Mouse (Mus musculus) MEL (cell line): ENCODE results near the gene Raph1. TPM values are rescaled to one million over a fixed set of nuclear protein-coding genes. Genes with fewer than 3 reads are reported as not detected.

Experiments
- DNase-seq: peaks from one replicate; pipeline ENCODE4 v3.0.0; 2011; ENCODE audit warnings: low read depth, low spot score
- H3K27ac ChIP-seq: 2 replicates; pipeline ENCODE4 v1.5.1; 2012; ENCODE audit warnings: low read depth, mild to moderate bottlenecking, control low read depth, low read length, moderate library complexity; ENCODE audit not compliant: control insufficient read depth
- H3K27me3 ChIP-seq, 2 experiments: fragments of 150-350 bp in 1 of 2; sonication (generic) in 1 of 2; 2 replicates each; pipeline ENCODE4 v1.6.1; 2012; ENCODE audit warnings: low read length in 2 of 2, mild to moderate bottlenecking in 2 of 2, improper control_type of control experiment in 1 of 2, moderate library complexity in 1 of 2; ENCODE audit not compliant: insufficient read depth in 2 of 2, control insufficient read depth in 1 of 2
- H3K36me3 ChIP-seq, 2 experiments: 2 replicates each; pipeline ENCODE4 v1.6.1; 2012 to 2014; ENCODE audit warnings: low read length in 2 of 2, improper control_type of control experiment in 1 of 2, inconsistent platforms in 1 of 2, mild to moderate bottlenecking in 1 of 2; ENCODE audit not compliant: insufficient read depth in 2 of 2, control insufficient read depth in 1 of 2
- H3K4me1 ChIP-seq, 2 experiments: fragments of 150-350 bp in 1 of 2; sonication (generic) in 1 of 2; 2 replicates each; pipeline ENCODE4 v1.6.1; 2012; ENCODE audit warnings: low read length in 2 of 2, improper control_type of control experiment in 1 of 2, mild to moderate bottlenecking in 1 of 2; ENCODE audit not compliant: insufficient read depth in 2 of 2, control insufficient read depth in 1 of 2
- H3K4me3 ChIP-seq, 2 experiments: fragments of 150-350 bp in 1 of 2; sonication (generic) in 1 of 2; 2 replicates each; pipeline ENCODE4 v1.5.1; 2012; ENCODE audit warnings: low read depth in 2 of 2, low read length in 2 of 2, mild to moderate bottlenecking in 2 of 2, moderate library complexity in 2 of 2, control low read depth in 1 of 2, improper control_type of control experiment in 1 of 2; ENCODE audit not compliant: control insufficient read depth in 1 of 2, insufficient read depth in 1 of 2
- H3K79me2 ChIP-seq: 2 replicates; pipeline ENCODE4 v1.6.1; 2012; ENCODE audit warnings: mild to moderate bottlenecking, low read length, moderate library complexity; ENCODE audit not compliant: control insufficient read depth, poor library complexity, insufficient read depth
- H3K9ac ChIP-seq: 2 replicates; pipeline ENCODE4 v1.6.1; 2012; ENCODE audit warnings: low read depth, mild to moderate bottlenecking, control low read depth, low read length, moderate library complexity; ENCODE audit not compliant: control insufficient read depth, poor library complexity, severe bottlenecking
- H3K9me3 ChIP-seq: fragments of 150-350 bp; sonication (generic); replicated peaks from 2 replicates; pipeline ENCODE4 v1.6.1; 2012; ENCODE audit warnings: mild to moderate bottlenecking, low read length, improper control_type of control experiment, moderate library complexity; ENCODE audit not compliant: insufficient read depth
- CHD1 ChIP-seq: IDR thresholded peaks from 2 replicates; pipeline ENCODE4 v1.6.1; 2012; ENCODE audit warnings: low read depth, mild to moderate bottlenecking, inconsistent platforms, low read length, improper control_type of control experiment
- CHD2 ChIP-seq: IDR thresholded peaks from 2 replicates; pipeline ENCODE4 v1.6.1; 2011; ENCODE audit warnings: low read length, improper control_type of control experiment
- E2F4 ChIP-seq: IDR thresholded peaks from 2 replicates; pipeline ENCODE4 v1.6.1; 2011; ENCODE audit warnings: low read depth, low read length, improper control_type of control experiment, borderline replicate concordance
- ELF1 ChIP-seq: IDR thresholded peaks from 2 replicates; pipeline ENCODE4 v1.6.1; 2014; ENCODE audit warnings: low read depth, mild to moderate bottlenecking, inconsistent platforms, low read length, improper control_type of control experiment, moderate library complexity
- EP300 ChIP-seq, 2 experiments: IDR thresholded peaks; 2 replicates each; pipeline ENCODE4 v1.6.1; 2011; ENCODE audit warnings: improper control_type of control experiment in 2 of 2, low read length in 2 of 2, low read depth in 1 of 2, mild to moderate bottlenecking in 1 of 2
- ETS1 ChIP-seq: IDR thresholded peaks from 2 replicates; pipeline ENCODE4 v1.6.1; 2012; ENCODE audit warnings: low read depth, mild to moderate bottlenecking, inconsistent platforms, low read length, improper control_type of control experiment, moderate library complexity
- GABPA ChIP-seq: IDR thresholded peaks from 2 replicates; pipeline ENCODE4 v1.6.1; 2012; ENCODE audit warnings: low read depth, mild to moderate bottlenecking, inconsistent platforms, low read length, improper control_type of control experiment, moderate library complexity
- GATA1 ChIP-seq: IDR thresholded peaks from 2 replicates; pipeline ENCODE4 v1.6.1; 2011; ENCODE audit warnings: low read depth, low read length, improper control_type of control experiment
- HCFC1 ChIP-seq: IDR thresholded peaks from 2 replicates; pipeline ENCODE4 v1.6.1; 2012; ENCODE audit warnings: low read depth, mild to moderate bottlenecking, inconsistent platforms, low read length, improper control_type of control experiment, moderate library complexity
- MAFK ChIP-seq: IDR thresholded peaks from 2 replicates; pipeline ENCODE4 v1.6.1; 2011; ENCODE audit warnings: low read depth, mild to moderate bottlenecking, low read length, improper control_type of control experiment, borderline replicate concordance
- MAX ChIP-seq: IDR thresholded peaks from 2 replicates; pipeline ENCODE4 v1.6.1; 2011; ENCODE audit warnings: low read length, improper control_type of control experiment
- MAZ ChIP-seq: IDR thresholded peaks from 2 replicates; pipeline ENCODE4 v1.6.1; 2012; ENCODE audit warnings: low read depth, mild to moderate bottlenecking, inconsistent platforms, low read length, improper control_type of control experiment
- MEF2A ChIP-seq: IDR thresholded peaks from 2 replicates; pipeline ENCODE4 v1.6.1; 2014; ENCODE audit warnings: low read depth, mild to moderate bottlenecking, inconsistent platforms, low read length, improper control_type of control experiment; ENCODE audit not compliant: poor library complexity, insufficient replicate concordance, severe bottlenecking; ENCODE audit errors: extremely low read depth
- MXI1 ChIP-seq: IDR thresholded peaks from 2 replicates; pipeline ENCODE4 v1.6.1; 2011; ENCODE audit warnings: mild to moderate bottlenecking, low read depth, low read length, improper control_type of control experiment
- NELFE ChIP-seq: IDR thresholded peaks from 2 replicates; pipeline ENCODE4 v1.6.1; 2011; ENCODE audit warnings: low read depth, low read length, improper control_type of control experiment
- NRF1 ChIP-seq: IDR thresholded peaks from 2 replicates; pipeline ENCODE4 v1.6.1; 2014; ENCODE audit warnings: low read depth, mild to moderate bottlenecking, inconsistent platforms, low read length, improper control_type of control experiment, moderate library complexity; ENCODE audit not compliant: poor library complexity, insufficient read depth, severe bottlenecking
- POLR2AphosphoS2 ChIP-seq: IDR thresholded peaks from 2 replicates; pipeline ENCODE4 v1.6.1; 2011; ENCODE audit warnings: low read length, improper control_type of control experiment
- SIN3A ChIP-seq: IDR thresholded peaks from 2 replicates; pipeline ENCODE4 v1.6.1; 2012; ENCODE audit warnings: low read length, improper control_type of control experiment, inconsistent platforms
- TCF12 ChIP-seq: IDR thresholded peaks from 2 replicates; pipeline ENCODE4 v1.6.1; 2014; ENCODE audit warnings: low read depth, mild to moderate bottlenecking, inconsistent platforms, low read length, improper control_type of control experiment, moderate library complexity
- ZC3H11A ChIP-seq: IDR thresholded peaks from 2 replicates; pipeline ENCODE4 v1.6.1; 2012; ENCODE audit warnings: low read depth, mild to moderate bottlenecking, inconsistent platforms, low read length, improper control_type of control experiment
- ZKSCAN1 ChIP-seq: IDR thresholded peaks from 2 replicates; pipeline ENCODE4 v1.6.1; 2012; ENCODE audit warnings: low read depth, mild to moderate bottlenecking, inconsistent platforms, low read length, improper control_type of control experiment, moderate library complexity
- ZMIZ1 ChIP-seq: IDR thresholded peaks from 2 replicates; pipeline ENCODE4 v1.6.1; 2012; ENCODE audit warnings: low read depth, mild to moderate bottlenecking, inconsistent platforms, low read length, improper control_type of control experiment, moderate library complexity
- polyA plus RNA-seq, 2 experiments: library from polyadenylated mRNA; stranded (reverse) in 1 of 2; unstranded in 1 of 2; fragments of >175 nt in 1 of 2; fragments of >200 nt in 1 of 2; gene quantifications; 2 replicates each; pipeline versions ENCODE4 v1.2.1 to v1.2.4; 2012; ENCODE audit warnings: low replicate concordance in 2 of 2, low read depth in 1 of 2; ENCODE audit not compliant: insufficient read length in 2 of 2, insufficient read depth in 1 of 2, missing spikeins in 1 of 2
- total RNA-seq: library from RNA; depleted of rRNA; stranded (reverse); fragments of 300-350 nt; gene quantifications from 2 replicates; pipeline ENCODE4 v1.2.3, GENCODE M21; 2012; rRNA removed

Raph1 gene
- 0.33 and 0.42 TPM in 2 replicates for total RNA-seq
- polyA plus RNA-seq, result under 1 TPM in 1 of 2 experiments, not detected in 1; 0.67 TPM

DNA sequence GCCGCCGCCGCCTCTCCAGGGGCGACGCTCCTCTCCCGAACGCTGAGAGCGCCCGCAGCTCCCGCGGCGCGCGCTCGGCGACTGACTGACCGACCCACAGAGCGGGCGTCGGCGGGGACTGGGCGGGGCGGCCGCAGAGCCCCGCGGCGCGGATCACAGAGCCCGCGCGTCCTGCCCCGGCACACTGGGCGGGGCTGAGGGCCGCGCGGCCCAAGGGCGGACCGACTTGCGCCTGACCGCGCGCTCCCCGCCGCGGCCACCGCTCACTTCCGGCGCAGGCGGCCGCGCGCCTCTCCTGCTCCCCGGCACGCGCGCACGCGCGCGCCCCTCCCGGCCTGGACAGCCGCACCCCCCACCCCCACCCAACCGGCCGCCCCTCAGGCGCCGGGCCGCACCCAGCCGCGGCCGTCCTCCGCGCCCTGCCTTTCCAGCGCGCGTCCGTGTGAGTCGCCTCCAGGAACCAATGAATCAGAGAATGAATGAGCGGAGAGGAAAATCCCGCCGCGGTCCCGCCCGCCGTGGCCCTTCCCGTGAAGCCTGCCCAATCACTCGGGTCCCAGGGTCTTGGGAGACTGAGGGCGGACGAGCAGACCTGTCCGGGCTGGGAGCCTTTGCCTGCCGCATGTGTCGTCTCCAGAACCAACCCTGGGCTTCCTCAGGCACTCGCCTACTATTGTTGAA, at the start of gene Raph1:
TSS of gene Raph1 (minus strand) at position 474 of the 681 bp plus-strand sequence.
- no peak within 1 kb of the TSS for H3K27ac ChIP-seq

GRCm38 (mm10) chr1:60615703-60616102, 48.8 kb upstream of the Raph1 start:
- Histone ChIP-seq H3K27me3 (no peaks in the 10 kb centered on the region), H3K27ac (no peak overlapping the region), H3K9ac (no peak overlapping the region), H3K4me1 (no peaks in the 10 kb centered on the region), H3K4me3 (no peak overlapping the region), H3K79me2 (no peaks in the 10 kb centered on the region), H3K9me3 (no peaks in the 10 kb centered on the region), H3K36me3 (no peaks in the 10 kb centered on the region)
- TF ChIP-seq MAFK (no peak), EP300 (IDR thresholded peaks at IDR 0.05; ENCODE audit: low read depth in 1 of 2, low read length in 2 of 2) (no peak), ZKSCAN1 (no peak), GATA1 (no peak), MAX (no peak), NELFE (no peak), ZC3H11A (no peak), NRF1 (no peak), ETS1 (no peak), POLR2AphosphoS2 (no peak), SIN3A (no peak), MEF2A (no peak), HCFC1 (no peak), MXI1 (no peak), ELF1 (no peak), GABPA (no peak)
- DNase-seq, result no peak

More for the DNA sequence above, at the start of gene Raph1:
- TF ChIP-seq ZMIZ1 (no peak), MAZ (no peak), E2F4 (no peak), CHD2 (no peak), CHD1 (no peak), POLR2AphosphoS2 (no peak), NRF1 (no peak), TCF12 (no peak)
- Histone ChIP-seq H3K36me3 (no peaks in the 10 kb centered on the region), H3K9ac (no peak within 1 kb of the TSS), H3K4me1 (no peaks in the 10 kb centered on the region), H3K9me3 (no peaks in the 10 kb centered on the region), H3K27me3 (peaks cover 0 to 2% of the 10 kb centered on the region in 2 experiments; a peak in 1 of 4 replicates), H3K4me3 (no peak within 1 kb of the TSS), H3K79me2 (no peaks in the 10 kb centered on the region)
- DNase-seq, result no peak
